Mouse (Mus musculus) myocyte (in vitro differentiated cells): Measurements from ENCODE around the gene Cyct.

Experiments
- MYOD1 ChIP-seq, 3 experiments: IDR thresholded peaks; one replicate each; pipeline ENCODE4 v1.6.1; 2011; ENCODE audit warnings: control low read depth in 2 of 3, low read depth in 2 of 3, mild to moderate bottlenecking in 2 of 3, moderate library complexity in 1 of 3; ENCODE audit not compliant: insufficient read length in 2 of 3, control insufficient read depth in 1 of 3
- TCF12 ChIP-seq: IDR thresholded peaks from one replicate; pipeline ENCODE4 v1.6.1; 2011; ENCODE audit warnings: mild to moderate bottlenecking, control low read depth; ENCODE audit not compliant: poor library complexity, insufficient read depth, severe bottlenecking

DNA sequence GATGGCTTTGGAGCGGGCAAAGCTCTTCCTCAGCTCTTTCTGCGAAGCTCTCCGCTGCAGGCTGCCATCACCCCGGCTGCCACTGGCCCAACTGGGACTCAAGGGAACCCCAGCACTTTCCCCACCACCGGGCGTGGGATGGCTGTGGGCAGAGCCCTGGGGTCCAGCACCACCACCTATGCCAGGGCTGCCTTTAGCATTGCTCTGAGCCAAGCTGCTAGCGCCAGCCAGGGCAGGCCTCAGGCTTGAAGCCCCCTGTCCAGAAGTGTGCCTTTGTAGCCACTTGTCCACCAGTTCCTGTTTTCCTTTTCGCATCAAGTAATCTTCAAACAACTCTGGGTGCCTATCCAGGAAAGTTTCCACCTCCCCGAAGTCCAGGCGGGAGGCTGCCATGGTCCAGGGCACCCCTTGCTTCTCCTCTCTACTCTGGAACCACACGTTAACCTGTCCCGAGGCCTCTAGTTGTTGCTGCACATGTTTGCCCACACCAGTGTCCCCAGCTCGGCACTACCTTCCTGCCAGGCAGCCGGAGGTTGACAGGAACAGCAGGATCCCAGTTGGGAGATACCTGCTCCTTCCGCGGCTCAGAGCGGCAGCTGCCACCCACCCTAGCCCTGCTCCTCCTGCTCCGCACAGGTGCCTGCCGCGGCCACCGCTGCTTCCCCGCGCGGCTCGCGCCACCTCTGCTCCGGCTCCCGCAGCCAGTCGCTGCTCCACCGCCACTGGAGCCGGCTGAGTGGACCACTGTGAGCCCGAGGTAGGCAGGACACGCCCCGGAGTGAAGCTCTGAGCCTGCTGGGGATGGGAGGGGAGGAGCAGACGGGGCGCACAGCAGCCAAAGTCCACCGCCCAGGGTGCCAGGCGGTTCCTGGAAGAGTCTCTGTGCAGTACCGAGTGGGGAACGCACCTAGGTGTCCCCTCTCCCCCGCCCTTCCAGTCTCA is 21.8 kb downstream of the Cyct start, which contains the start of gene Pde11a:
- TF ChIP-seq TCF12 (no peak), MYOD1 (IDR thresholded peaks at IDR 0.05; ENCODE audit: control insufficient read depth in 1 of 3, insufficient read length in 2 of 3, low read depth in 2 of 3) (no peak)
